Mouse (Mus musculus) kidney, postnatal 25 days (tissue): ENCODE data around the gene Prf1.
A peak's percentile ranks its signal among the peaks of the same experiment; 100 is the strongest.

Source experiments
- DNase-seq, 2 experiments: peaks; one replicate each; pipeline ENCODE4 v3.0.0; 2021; ENCODE audit warnings: mixed read lengths in 2 of 2

Prf1 gene

GRCm38 (mm10) chr10:61341045-61341444 is 43.4 kb downstream of the Prf1 start:
- no peak for DNase-seq

DNA sequence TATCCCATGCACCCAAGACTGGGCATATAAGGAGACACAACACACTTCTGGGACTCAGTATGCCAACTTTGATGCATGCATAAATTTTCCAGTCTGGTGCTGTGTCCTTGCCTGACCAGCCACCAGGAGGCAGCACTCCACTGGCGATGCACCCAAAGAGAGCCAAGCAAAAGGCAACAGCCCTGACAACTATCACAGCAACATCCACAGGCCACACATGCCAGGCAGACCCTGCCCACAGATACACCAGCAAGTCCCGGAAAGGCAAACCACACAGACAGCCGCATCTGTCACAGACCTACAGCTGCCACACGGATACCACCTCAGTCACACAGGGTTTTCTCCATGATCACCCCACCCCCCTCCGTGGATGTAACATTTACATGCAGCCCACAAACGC is 43.9 kb downstream of the Prf1 start:
- DNase-seq: peak; percentile 66 to 82

DNA sequence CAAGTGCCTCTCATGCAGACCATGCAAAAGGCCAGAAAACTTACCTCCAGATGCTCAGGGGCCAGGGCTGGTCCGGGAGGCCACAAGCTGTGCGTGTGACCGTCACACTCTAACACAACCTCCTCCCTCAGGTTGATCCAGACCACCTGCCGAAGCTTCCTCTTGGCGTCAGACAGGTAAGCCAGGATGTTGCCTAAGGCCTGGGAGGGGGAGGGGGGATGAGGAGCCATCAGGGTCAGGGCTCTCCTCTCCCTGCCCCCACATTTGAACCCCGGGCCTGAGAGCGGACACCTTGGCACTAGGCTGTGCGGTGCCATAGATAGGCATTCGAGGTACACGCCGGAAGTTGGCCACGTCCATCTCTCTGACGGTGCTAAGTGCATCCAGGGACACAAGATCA is 45.1 kb downstream of the Prf1 start:
- DNase-seq: no peak

DNA sequence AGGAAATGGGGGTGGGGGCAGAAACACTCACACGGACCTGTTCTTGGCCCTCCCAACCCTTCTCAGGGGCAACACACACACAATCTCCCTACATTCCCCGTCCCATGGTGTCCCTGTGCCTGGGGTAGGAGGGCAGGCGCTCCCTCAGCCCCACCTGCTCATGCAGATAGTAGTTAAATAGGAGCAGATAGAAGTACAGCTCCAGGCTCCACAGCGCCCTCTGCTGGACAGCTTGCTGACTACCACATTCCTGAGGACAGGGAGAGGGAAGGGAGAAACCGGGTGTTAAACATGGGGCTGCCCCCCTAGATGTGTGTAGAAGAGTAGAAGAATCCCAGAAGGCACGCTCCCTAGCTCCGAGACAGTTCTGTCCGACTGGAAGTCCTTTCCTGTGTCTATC is 46.3 kb downstream of the Prf1 start:
- peak; percentile 68 to 80 for DNase-seq

GRCm38 (mm10) chr10:61345179-61345578 is 47.5 kb downstream of the Prf1 start:
- no peak for DNase-seq

DNA sequence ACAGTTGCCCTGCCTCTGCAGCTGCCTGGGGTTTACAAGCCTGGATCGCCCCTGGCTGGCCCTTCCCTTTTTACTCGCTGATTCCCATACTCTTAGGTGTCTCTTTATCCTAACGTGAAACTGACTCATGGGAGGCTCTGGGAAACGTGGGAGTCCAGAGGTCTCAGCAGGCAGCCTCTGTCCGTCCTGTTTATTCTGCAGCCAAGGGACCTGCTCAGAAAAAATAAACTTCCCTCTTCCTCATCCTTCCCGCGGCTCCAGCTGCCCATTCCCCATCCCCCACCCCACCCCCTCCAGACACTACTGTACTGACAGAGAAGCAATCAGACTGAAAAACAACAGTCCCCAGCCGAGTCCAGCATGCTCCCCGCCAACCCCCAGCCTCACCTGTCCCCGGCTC is 48.7 kb downstream of the Prf1 start:
- no peak for DNase-seq

GRCm38 (mm10) chr10:61351216-61351615 is 53.6 kb downstream of the Prf1 start:
- DNase-seq: no peak
